Mouse (Mus musculus) cerebellum, adult 2 months (tissue): ENCODE measurements around the gene Atp2a3.

Source experiments
- CTCF ChIP-seq: fragments of 200-500 bp; IDR thresholded peaks from 2 replicates; pipeline ENCODE4 v1.5.1; 2011; ENCODE audit warnings: low read depth, mild to moderate bottlenecking, control low read depth, low read length, moderate library complexity, borderline replicate concordance; ENCODE audit not compliant: insufficient read depth
- POLR2A ChIP-seq: fragments of 200-500 bp; IDR thresholded peaks from 2 replicates; pipeline ENCODE4 v1.6.1; 2011; ENCODE audit warnings: low read length, control low read depth, borderline replicate concordance; ENCODE audit not compliant: insufficient read depth

GRCm38 (mm10) chr11:72945875-72946559 lies 15.0 kb upstream of the Atp2a3 start:
- no peak for TF ChIP-seq POLR2A
- no peak for TF ChIP-seq CTCF
